Mouse (Mus musculus) embryonic facial prominence, embryonic 10.5 days (tissue): ENCODE data around the gene Car7. TPM values are rescaled to one million over a fixed set of nuclear protein-coding genes. Genes with fewer than 3 reads are reported as not detected.

ENCODE experiments used
- DNase-seq: peaks from one replicate; pipeline ENCODE4 v3.0.0-alpha.2; 2017; ENCODE audit warnings: low spot score
- H3K27ac ChIP-seq: fragments of 300-500 bp; sonication (generic); replicated peaks from 2 replicates; pipeline ENCODE4 v1.5.1; 2016; ENCODE audit warnings: mild to moderate bottlenecking
- H3K27me3 ChIP-seq: fragments of 300-500 bp; sonication (generic); replicated peaks from 2 replicates; pipeline ENCODE4 v1.6.1; 2016; ENCODE audit warnings: low read depth, mild to moderate bottlenecking; ENCODE audit not compliant: poor library complexity, severe bottlenecking
- H3K36me3 ChIP-seq: fragments of 300-500 bp; sonication (generic); replicated peaks from 2 replicates; pipeline ENCODE4 v1.6.1; 2016; ENCODE audit warnings: mild to moderate bottlenecking, moderate library complexity
- H3K4me1 ChIP-seq: fragments of 300-500 bp; sonication (generic); 2 replicates; pipeline ENCODE4 v1.6.1; 2016
- H3K4me3 ChIP-seq: fragments of 300-500 bp; sonication (generic); 2 replicates; pipeline ENCODE4 v1.5.1; 2016; ENCODE audit warnings: mild to moderate bottlenecking, moderate library complexity
- H3K9me3 ChIP-seq: fragments of 300-500 bp; sonication (generic); 2 replicates; pipeline ENCODE4 v1.6.1; 2016; ENCODE audit warnings: mild to moderate bottlenecking
- WGBS: fragments of 180-500 bp; shearing (Covaris S2); methylation state at CpG from one replicate; pipeline ENCODE4 v1.1.7; 2016; 5-methylcytosine and 5-hydroxymethylcytosine counted together
- polyA plus RNA-seq: library from polyadenylated mRNA; unstranded; fragments of >200 nt; fragmentation: Nextera tagmentation; extraction: Ambion mirVana; gene quantifications from 2 replicates; pipeline ENCODE4 v1.2.1, GENCODE M21; 2016

The Car7 gene
- polyA plus RNA-seq, 1 experiment from 2014 or later = 1.00 TPM

DNA sequence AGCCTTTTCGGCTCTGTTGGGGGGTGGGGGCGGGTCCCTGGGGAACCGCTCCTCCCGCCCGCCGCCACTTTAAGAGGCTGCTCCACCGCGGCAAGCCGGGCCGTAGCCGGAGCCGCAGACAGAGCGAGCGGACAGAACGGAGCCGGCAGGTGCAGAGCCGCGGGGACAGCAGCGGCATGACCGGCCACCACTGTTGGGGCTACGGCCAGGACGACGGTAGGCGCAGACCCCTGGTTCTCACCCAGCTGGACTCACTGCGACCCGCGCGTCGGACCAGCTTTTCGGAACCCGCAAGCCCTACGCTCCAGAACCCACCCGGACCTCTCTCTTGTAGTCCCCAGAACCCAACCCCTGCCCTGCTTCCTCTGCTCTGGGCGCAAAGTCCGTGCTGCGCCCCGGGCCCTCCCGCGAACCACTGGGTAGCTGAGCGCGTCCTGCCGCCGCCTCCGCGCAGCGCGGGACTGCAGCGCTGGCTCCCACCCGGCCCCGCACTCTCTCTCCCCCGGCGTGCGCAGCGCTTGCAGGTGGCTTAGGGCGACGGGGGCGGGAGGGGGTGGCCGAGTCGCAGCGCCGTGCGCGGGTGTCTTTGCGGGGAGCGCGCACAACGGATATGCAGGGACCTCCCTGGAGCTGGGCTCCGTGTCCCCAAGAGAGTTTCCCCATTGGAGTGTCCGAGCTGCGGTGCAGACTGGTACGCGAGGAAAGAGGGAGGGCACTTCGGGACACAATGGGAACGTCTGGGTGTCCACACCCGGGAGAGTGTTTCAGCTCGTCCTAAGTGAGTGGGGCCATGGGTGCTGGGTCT lies 6.4 kb downstream of the Car7 start:
- peak overlapping the region; percentile 65 for H3K4me3 ChIP-seq
- DNase-seq = peak; percentile 54
- peaks cover 22% of the 10 kb centered on the region for H3K4me1 ChIP-seq
- WGBS = under 1% methylated on average over 76 of the region's 76 CpGs
- 0 out of 2 replicates have a peak overlapping the region, but pooled peaks have one; percentile 3 for H3K27ac ChIP-seq
- H3K27me3 ChIP-seq = peaks cover 83% of the 10 kb centered on the region
- H3K36me3 ChIP-seq = no peaks in the 10 kb centered on the region
- H3K9me3 ChIP-seq = no peaks in the 10 kb centered on the region

DNA sequence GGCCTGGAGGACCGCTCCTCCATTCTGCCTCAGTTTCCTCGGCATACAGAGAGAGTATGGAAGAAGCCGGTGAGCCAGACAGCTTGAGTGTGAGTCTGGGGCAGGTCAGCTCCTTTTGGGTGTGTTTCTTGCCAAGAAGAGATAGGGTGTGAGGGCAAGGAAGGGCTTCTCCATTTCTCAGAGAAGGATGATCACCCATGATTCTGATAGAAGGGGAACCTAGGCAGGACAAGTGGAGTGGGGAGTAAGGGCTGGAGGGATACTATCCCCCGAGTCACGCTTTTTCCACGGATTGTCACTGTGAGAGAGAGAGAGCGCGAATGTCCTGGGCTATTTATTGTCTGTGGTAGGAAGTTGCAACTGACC lies 7.0 kb downstream of the Car7 start:
- Histone ChIP-seq H3K36me3 (no peaks in the 10 kb centered on the region), H3K27me3 (peaks cover 82% of the 10 kb centered on the region), H3K27ac (no peak overlapping the region), H3K4me3 (peak overlapping the region; percentile 65), H3K9me3 (no peaks in the 10 kb centered on the region), H3K4me1 (peaks cover 22% of the 10 kb centered on the region)
- WGBS = 14% methylated on average over 8 of the region's 8 CpGs
- no peak for DNase-seq

DNA sequence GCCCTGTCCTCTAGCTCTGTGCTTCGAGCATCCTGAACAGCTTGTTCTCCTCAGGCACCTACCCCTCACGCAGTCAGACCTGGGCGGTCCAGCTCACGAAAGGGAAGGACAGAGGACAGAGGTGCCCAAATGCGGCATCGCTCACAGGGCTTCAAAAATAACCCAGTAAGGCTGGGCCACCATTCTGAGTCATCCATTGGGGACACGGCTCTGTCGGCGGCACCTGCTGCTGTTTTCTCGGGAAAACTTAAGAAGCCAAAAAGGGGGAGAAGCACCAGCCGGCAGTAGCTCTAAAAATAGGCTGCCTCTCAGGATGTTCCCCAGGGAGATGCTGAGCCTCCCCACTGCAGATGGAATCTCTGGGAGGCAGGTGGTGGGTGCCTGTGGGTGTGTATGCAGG lies 7.7 kb downstream of the Car7 start:
- 9% methylated on average over 11 of the region's 11 CpGs for WGBS
- no peak for DNase-seq
- Histone ChIP-seq H3K36me3 (no peaks in the 10 kb centered on the region), H3K9me3 (no peaks in the 10 kb centered on the region), H3K4me1 (peaks cover 22% of the 10 kb centered on the region), H3K4me3 (no peak overlapping the region), H3K27ac (no peak overlapping the region), H3K27me3 (peaks cover 78% of the 10 kb centered on the region)

DNA sequence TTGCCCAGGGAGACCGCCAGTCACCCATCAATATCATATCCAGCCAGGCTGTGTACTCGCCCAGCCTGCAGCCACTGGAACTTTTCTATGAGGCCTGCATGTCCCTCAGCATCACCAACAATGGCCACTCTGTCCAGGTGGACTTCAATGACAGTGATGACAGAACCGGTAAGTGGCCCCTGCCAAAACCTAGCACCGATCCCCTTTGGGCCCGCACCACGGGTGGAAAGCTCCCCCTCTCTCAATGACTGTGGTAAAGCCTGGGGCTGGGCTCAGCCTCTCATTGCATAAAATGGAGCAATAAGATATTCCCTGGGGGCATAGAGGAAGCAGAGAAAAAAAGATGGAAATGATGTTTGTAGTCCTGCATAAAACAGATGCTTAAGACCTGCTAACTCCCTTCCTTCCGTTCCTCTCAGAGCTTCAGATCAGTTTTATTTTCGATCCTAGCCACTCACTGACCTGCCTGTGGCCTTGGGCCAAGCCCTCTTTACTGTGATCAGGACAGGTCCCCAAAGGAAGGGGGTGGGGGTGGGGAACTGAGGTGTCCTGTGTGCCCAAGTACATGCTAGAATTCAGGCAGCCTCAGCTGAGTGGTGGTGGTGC lies 9.1 kb downstream of the Car7 start:
- H3K36me3 ChIP-seq = no peaks in the 10 kb centered on the region
- peaks cover 65% of the 10 kb centered on the region for H3K27me3 ChIP-seq
- H3K4me1 ChIP-seq = peaks cover 16% of the 10 kb centered on the region
- H3K4me3 ChIP-seq = no peak overlapping the region
- no peak overlapping the region for H3K27ac ChIP-seq
- H3K9me3 ChIP-seq = no peaks in the 10 kb centered on the region
- no peak for DNase-seq
- WGBS = 83% methylated on average over 8 of the region's 8 CpGs

DNA sequence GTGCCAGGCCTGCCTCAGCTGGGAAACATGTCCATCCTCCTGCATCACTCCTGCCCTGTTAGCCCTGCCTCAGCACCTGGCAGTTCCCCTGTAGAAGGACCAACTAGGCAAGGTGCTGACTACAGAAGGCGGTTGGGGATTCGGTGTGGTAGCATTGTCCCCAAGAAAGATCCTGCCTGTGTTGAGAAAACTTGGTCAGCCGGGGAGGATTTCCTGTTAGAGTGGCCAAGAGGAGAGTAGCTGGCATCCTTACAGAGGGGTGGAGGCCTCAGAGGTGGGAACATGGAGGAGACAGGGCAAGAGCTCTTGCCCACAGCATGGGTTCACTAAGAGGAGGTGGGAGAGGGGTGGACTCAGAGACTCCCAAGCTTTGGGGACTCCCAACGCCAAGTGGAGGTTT lies 20.7 kb downstream of the Car7 start:
- peaks cover 10% of the 10 kb centered on the region for H3K4me1 ChIP-seq
- no peaks in the 10 kb centered on the region for H3K36me3 ChIP-seq
- 88% methylated on average over 4 of the region's 4 CpGs for WGBS
- peaks cover 5% of the 10 kb centered on the region; the same call in 1 of the 2 replicates for H3K27me3 ChIP-seq
- no peak for DNase-seq
- no peak overlapping the region for H3K4me3 ChIP-seq
- H3K9me3 ChIP-seq = no peaks in the 10 kb centered on the region
- no peak overlapping the region for H3K27ac ChIP-seq

DNA sequence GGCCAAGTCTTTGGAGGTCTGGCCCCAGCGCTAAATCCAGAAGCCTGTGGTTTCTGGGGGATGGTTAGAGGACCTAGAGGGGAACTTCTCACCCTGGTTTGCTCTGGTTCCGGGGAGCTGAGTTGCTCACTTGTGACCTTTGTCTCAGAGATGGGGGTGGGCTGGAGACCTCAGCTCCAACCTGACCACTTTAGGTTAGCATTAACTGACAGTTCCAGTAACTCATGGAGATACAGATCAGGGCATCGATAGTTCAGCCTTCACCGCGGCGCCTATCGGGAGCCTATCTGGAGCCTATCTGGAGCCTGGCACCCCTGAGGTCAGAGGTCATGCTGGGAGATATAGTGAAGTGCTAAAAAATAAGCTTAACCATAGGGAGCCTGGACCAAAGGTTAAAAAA lies 22.7 kb downstream of the Car7 start:
- no peak overlapping the region for H3K27ac ChIP-seq
- no peaks in the 10 kb centered on the region for H3K9me3 ChIP-seq
- H3K4me1 ChIP-seq = no peaks in the 10 kb centered on the region
- WGBS = 85% methylated on average over 7 of the region's 7 CpGs
- H3K4me3 ChIP-seq = no peak overlapping the region
- H3K36me3 ChIP-seq = no peaks in the 10 kb centered on the region
- DNase-seq = no peak
- peaks cover 5% of the 10 kb centered on the region; the same call in 1 of the 2 replicates for H3K27me3 ChIP-seq

DNA sequence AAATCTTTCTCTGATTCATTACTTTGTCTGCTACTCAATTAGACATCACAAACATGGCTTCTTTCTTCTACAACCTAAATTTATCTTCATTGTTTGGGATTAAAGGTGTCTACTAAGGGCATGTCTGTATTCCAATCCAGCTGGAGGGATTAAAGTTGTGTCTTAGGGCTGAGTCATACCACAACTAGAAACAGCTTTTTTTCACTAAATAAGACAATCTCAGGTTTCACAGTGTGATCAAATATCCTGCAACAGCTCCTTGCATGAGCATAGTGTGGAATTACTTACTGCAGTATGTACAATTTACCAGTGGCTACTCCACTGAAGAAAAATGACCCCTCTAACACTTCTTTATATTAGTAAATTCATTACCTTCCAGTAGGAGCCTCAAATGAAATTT lies 26.2 kb downstream of the Car7 start:
- no peak for DNase-seq
- no peak overlapping the region for H3K4me3 ChIP-seq

DNA sequence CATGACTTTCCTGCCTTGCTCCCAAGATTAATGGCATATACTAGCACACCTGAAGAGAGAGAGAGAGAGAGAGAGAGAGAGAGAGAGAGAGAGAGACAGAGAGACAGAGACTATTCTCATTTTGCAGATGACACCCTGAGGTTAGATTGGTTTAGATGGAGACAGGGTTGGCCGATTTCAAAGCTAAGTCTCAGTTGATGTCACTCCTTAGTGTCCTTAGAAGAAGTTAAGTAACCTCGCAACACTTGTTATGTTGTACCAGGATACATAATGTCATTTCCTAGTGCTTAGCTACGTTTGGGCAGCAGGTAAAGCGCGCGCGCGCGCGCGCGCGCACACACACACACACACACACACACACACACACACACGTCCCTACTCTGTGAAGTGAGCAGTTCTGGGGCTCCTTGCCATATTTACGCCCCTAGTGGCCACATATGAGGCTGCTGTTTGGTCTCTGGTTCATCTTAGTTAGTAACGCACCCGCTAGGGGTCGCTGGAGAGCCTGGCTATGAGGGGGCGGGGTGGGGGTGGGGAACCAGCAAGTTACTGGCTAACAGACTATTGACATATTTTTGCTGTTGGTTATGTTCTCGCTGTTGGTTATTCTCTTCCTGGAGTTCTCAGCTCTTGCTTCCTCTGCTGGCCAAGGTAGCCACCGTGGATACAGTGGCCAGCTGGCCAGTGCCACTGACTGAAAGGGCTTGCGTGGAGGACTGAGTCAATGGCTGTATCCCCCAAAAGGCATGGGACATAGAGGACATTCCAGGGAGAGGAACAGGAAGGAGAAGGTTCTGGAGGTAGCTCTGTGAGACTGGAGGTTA lies 30.4 kb downstream of the Car7 start:
- 19% methylated on average over 22 of the region's 22 CpGs for WGBS
- peak; percentile 88 for DNase-seq
- Histone ChIP-seq H3K36me3 (no peaks in the 10 kb centered on the region), H3K4me3 (no peak overlapping the region), H3K27ac (no peak overlapping the region), H3K27me3 (0 out of 2 replicates have a peak, but pooled peaks cover 3% of the 10 kb centered on the region), H3K9me3 (no peaks in the 10 kb centered on the region), H3K4me1 (no peaks in the 10 kb centered on the region)

More for the DNA sequence above, 26.2 kb downstream of the Car7 start:
- H3K27me3 ChIP-seq = 0 out of 2 replicates have a peak, but pooled peaks cover 3% of the 10 kb centered on the region
- H3K9me3 ChIP-seq = no peaks in the 10 kb centered on the region
- no peak overlapping the region for H3K27ac ChIP-seq
- no peaks in the 10 kb centered on the region for H3K36me3 ChIP-seq
- no peaks in the 10 kb centered on the region for H3K4me1 ChIP-seq

DNA sequence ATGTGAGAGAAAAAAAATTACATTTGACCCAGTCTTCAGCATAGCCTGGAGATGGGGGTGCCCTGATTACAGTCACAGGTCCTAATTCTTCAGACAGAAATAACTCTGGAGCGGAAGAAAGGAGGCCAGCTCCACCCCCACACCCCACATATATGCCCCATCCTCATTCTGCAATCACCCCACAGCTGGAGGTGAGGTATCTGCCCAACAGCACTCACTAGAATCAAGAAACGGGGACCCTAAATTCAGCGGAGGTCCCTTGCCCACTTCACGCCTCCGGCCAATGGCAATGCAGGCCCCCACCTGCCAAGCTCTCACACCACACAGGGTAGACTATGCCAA lies 30.9 kb downstream of the Car7 start:
- Histone ChIP-seq H3K9me3 (no peaks in the 10 kb centered on the region), H3K4me1 (no peaks in the 10 kb centered on the region), H3K4me3 (no peak overlapping the region), H3K27me3 (0 out of 2 replicates have a peak, but pooled peaks cover 3% of the 10 kb centered on the region), H3K36me3 (no peaks in the 10 kb centered on the region), H3K27ac (no peak overlapping the region)
- no peak for DNase-seq
- WGBS = 97% methylated on average over 5 of the region's 5 CpGs

DNA sequence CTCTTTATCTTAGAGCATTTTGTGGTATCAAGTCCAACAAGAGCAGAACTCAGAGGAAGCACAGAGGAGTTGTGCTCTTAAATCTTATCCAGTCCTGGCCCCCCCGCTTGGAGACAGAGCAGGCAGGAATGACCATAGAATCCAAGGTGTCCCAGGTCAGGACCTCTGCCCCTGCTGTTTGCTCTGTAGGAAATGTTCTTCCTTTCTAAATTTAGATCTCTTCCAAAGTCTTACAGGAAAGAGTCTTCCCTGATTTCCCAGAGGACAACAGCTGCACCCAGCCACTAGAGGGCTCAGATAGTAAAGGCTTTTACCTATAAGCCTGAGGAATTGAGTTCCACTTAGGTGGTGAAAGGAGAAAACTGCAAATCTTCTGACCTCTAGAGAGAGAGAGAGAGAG lies 35.1 kb downstream of the Car7 start:
- H3K9me3 ChIP-seq = no peaks in the 10 kb centered on the region
- DNase-seq = peak; percentile 26
- no peak overlapping the region for H3K27ac ChIP-seq
- H3K27me3 ChIP-seq = 0 out of 2 replicates have a peak, but pooled peaks cover 3% of the 10 kb centered on the region
- WGBS = 49% methylated on average over 1 of the region's 1 CpGs
- H3K4me1 ChIP-seq = peaks cover 7% of the 10 kb centered on the region; the same call in 1 of the 2 replicates
- H3K4me3 ChIP-seq = no peak overlapping the region
- no peaks in the 10 kb centered on the region for H3K36me3 ChIP-seq

DNA sequence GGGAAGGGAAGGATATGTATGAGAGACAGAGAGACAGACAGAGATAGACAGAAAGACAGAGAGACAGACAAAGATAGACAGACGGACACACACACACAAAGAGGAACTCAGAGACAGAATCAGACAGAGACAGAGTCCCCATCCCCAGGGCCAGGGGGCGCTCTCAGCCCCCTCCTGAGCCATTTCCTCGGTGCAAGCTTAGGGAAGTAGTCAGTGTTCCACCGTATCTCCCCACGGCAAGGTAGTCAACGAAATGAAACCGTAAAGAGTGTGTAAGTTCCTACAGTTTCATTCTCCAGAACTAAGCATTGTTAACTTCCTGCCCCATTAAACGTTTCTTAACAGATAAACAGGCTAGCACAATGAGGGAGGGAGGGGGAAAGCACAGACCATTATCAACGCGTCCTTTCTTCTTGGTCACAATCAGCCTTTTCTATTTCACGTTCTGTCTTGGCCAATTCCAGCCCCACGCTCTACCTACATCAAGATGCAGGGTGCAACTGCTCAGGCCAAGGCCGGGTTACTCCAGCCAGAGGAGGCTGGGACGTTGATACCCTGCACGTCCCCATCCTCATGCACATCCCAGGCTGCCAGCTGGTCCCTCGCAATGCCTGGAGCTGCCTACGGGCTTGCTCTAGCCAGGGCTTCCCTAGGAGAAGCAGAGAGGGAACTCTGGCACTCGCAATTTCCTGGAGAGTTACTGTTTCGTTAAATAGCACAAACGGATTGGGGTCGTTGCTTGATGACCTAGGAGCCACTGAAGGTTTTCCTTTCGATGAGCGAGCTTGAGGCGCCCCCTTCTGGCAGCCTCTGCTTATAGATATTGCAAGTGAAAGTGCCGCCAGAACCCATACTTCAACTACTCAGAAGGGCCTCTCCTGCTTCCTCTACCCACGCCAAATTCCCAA lies 36.2 kb downstream of the Car7 start:
- H3K4me1 ChIP-seq = peaks cover 7% of the 10 kb centered on the region; the same call in 1 of the 2 replicates
- 6% methylated on average over 26 of the region's 26 CpGs for WGBS
- H3K4me3 ChIP-seq = peak overlapping the region; percentile 56
- no peaks in the 10 kb centered on the region for H3K36me3 ChIP-seq
- 0 out of 2 replicates have a peak, but pooled peaks cover under 1% of the 10 kb centered on the region for H3K27me3 ChIP-seq
- H3K27ac ChIP-seq = 0 out of 2 replicates have a peak overlapping the region, but pooled peaks have one; percentile 67
- H3K9me3 ChIP-seq = no peaks in the 10 kb centered on the region
- DNase-seq = peak; percentile 88

DNA sequence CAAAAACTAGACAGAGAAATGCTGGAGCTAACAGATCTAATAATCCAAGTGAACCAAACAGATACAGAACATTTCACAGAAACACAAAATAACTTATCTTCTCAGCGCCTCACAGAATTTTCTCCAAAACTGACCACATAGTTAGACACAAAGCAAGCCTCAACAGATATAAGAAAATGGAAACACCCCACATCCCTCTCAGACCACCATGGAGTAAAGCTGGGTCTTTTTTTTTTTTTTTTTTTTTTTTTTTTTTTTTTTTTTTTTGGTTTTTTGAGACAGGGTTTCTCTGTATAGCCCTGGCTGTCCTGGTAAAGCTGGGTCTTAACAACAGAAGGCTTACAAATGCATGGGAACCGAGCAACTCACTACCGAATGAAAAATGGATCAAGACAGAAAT lies 42.3 kb downstream of the Car7 start:
- no peaks in the 10 kb centered on the region for H3K36me3 ChIP-seq
- no peak for DNase-seq
- H3K27ac ChIP-seq = no peak overlapping the region
- no peaks in the 10 kb centered on the region for H3K4me1 ChIP-seq
- no peaks in the 10 kb centered on the region for H3K27me3 ChIP-seq
- H3K4me3 ChIP-seq = no peak overlapping the region
- 88% methylated on average over 3 of the region's 3 CpGs for WGBS
- H3K9me3 ChIP-seq = no peaks in the 10 kb centered on the region
